ENCODE assay signal across 24 mouse cellular contexts in genomic region chr8:85502381-85502780, GRCm38 (mm10). TPM values are rescaled to one million over a fixed set of nuclear protein-coding genes. Genes with fewer than 3 reads are reported as not detected.
DNase-seq lines count a peak whose midpoint lies in the region; ATAC-seq and TF ChIP-seq lines count a peak whose summit lies in the region.
"Had no signal": no experiment of that assay in that cellular context is flagged by ENCODE, and none has a peak within 500 bp of the region (broad histone marks: within the 10 kb centered on the region; RNA-seq: fewer than 3 reads in every experiment).

No protein-coding gene starts in this region.

- no peak for TF ChIP-seq POLR2A in liver, adult 2 months (IDR thresholded peaks at IDR 0.05; ENCODE audit: extremely low read depth, insufficient read depth, low read length)

- no peaks in the 10 kb centered on the region for H3K27me3 ChIP-seq in hindbrain, embryonic 13.5 days
- H3K27me3 ChIP-seq in hindbrain, postnatal 0 days (ENCODE audit: insufficient read depth, low read length): no peaks in the 10 kb centered on the region
- no peaks in the 10 kb centered on the region for H3K27me3 ChIP-seq in liver, adult 2 months (ENCODE audit: control insufficient read depth, insufficient read depth, low read length)
- no peaks in the 10 kb centered on the region for H3K27me3 ChIP-seq in liver, embryonic 11.5 days (replicated peaks; ENCODE audit: control insufficient read depth, insufficient read depth, low read length)
- no peaks in the 10 kb centered on the region for H3K27me3 ChIP-seq in forebrain, embryonic 15.5 days
- H3K27me3 ChIP-seq: embryonic facial prominence, embryonic 13.5 days; forebrain, embryonic 12.5 days; heart, embryonic 15.5 days; intestine, embryonic 15.5 days; Patski had no signal

- 75% methylated on average over 2 of the region's 2 CpGs for WGBS in hindbrain, embryonic 13.5 days
- WGBS in hindbrain, postnatal 0 days: 73% methylated on average over 2 of the region's 2 CpGs
- 66% methylated on average over 2 of the region's 2 CpGs for WGBS in liver, adult 2 months
- 50% methylated on average over 2 of the region's 2 CpGs for WGBS in liver, embryonic 11.5 days
- WGBS in forebrain, embryonic 15.5 days: 79% methylated on average over 2 of the region's 2 CpGs

- 0 out of 2 replicates have a peak overlapping the region, but pooled peaks have one; percentile 24 for H3K9ac ChIP-seq in hindbrain, embryonic 13.5 days
- no peak overlapping the region for H3K9ac ChIP-seq in hindbrain, postnatal 0 days (replicated peaks; ENCODE audit: low read length)
- peak overlapping the region; percentile 1; the same call in 1 of the 2 replicates for H3K9ac ChIP-seq in liver, adult 2 months (ENCODE audit: low read depth, low read length)
- no peak overlapping the region for H3K9ac ChIP-seq in liver, embryonic 11.5 days (ENCODE audit: low read depth, low read length)
- no peak overlapping the region for H3K9ac ChIP-seq in forebrain, embryonic 15.5 days (replicated peaks)
- H3K9ac ChIP-seq: embryonic facial prominence, embryonic 13.5 days; forebrain, embryonic 12.5 days; forebrain, postnatal 0 days; heart, embryonic 15.5 days; intestine, embryonic 15.5 days had no signal

- DNase-seq in hindbrain, postnatal 0 days (ENCODE audit: low spot score): no peak
- no peak for DNase-seq in liver, adult 2 months (ENCODE audit: extremely low read depth, low read depth, low spot score)
- DNase-seq in liver, embryonic 11.5 days (ENCODE audit: low spot score): no peak
- no peak for DNase-seq in left cerebral cortex, adult 9 months (ENCODE audit: low spot score in 2 of 2)
- DNase-seq: adrenal gland, postnatal 14 days; cerebellum, adult 11 months; cerebellum, adult 8-10 months; cerebellum, postnatal 14 days; forebrain, postnatal 0 days; gastrocnemius, postnatal 36 days; heart, adult 18-20 months; heart, postnatal 14 days; kidney, adult 18-20 months had no signal

- H3K4me3 ChIP-seq in hindbrain, embryonic 13.5 days: no peak overlapping the region
- H3K4me3 ChIP-seq in hindbrain, postnatal 0 days (ENCODE audit: low read length): no peak overlapping the region
- no peak overlapping the region for H3K4me3 ChIP-seq in liver, adult 2 months (ENCODE audit: insufficient read depth, low read depth, low read length)
- H3K4me3 ChIP-seq in liver, embryonic 11.5 days (ENCODE audit: low read depth, low read length): no peak overlapping the region
- no peak overlapping the region for H3K4me3 ChIP-seq in forebrain, embryonic 15.5 days
- H3K4me3 ChIP-seq: embryonic facial prominence, embryonic 13.5 days; forebrain, embryonic 12.5 days; heart, embryonic 10.5 days; heart, embryonic 15.5 days; intestine, embryonic 15.5 days had no signal

- H3K9me3 ChIP-seq in hindbrain, embryonic 13.5 days: no peaks in the 10 kb centered on the region
- no peaks in the 10 kb centered on the region for H3K9me3 ChIP-seq in hindbrain, postnatal 0 days (ENCODE audit: low read length)
- no peaks in the 10 kb centered on the region for H3K9me3 ChIP-seq in liver, embryonic 11.5 days (ENCODE audit: control insufficient read depth, low read length)
- no peaks in the 10 kb centered on the region for H3K9me3 ChIP-seq in forebrain, embryonic 15.5 days
- H3K9me3 ChIP-seq: embryonic facial prominence, embryonic 13.5 days; forebrain, embryonic 12.5 days; heart, embryonic 10.5 days; heart, embryonic 15.5 days; intestine, embryonic 15.5 days had no signal

- peaks cover 30% of the 10 kb centered on the region for H3K4me1 ChIP-seq in hindbrain, embryonic 13.5 days (replicated peaks)
- H3K4me1 ChIP-seq in hindbrain, postnatal 0 days (ENCODE audit: insufficient read depth, low read length): peaks cover 11% of the 10 kb centered on the region; the same call in 1 of the 2 replicates
- H3K4me1 ChIP-seq in liver, adult 2 months (ENCODE audit: control insufficient read depth, insufficient read depth, low read length): peaks cover 56% of the 10 kb centered on the region
- H3K4me1 ChIP-seq in liver, embryonic 11.5 days (replicated peaks; ENCODE audit: control insufficient read depth, insufficient read depth, low read length): peaks cover 3% of the 10 kb centered on the region; the same call in 1 of the 2 replicates
- H3K4me1 ChIP-seq in forebrain, embryonic 15.5 days: peaks cover 24% of the 10 kb centered on the region

- no peak overlapping the region for H3K4me2 ChIP-seq in hindbrain, embryonic 13.5 days
- H3K4me2 ChIP-seq in hindbrain, postnatal 0 days (ENCODE audit: low read depth, low read length): no peak overlapping the region
- H3K4me2 ChIP-seq in liver, embryonic 11.5 days: no peak overlapping the region
- H3K4me2 ChIP-seq in forebrain, embryonic 15.5 days (replicated peaks): no peak overlapping the region
- H3K4me2 ChIP-seq: embryonic facial prominence, embryonic 13.5 days; forebrain, embryonic 12.5 days; heart, embryonic 15.5 days; intestine, embryonic 15.5 days had no signal

- H3K79me2 ChIP-seq in liver, adult 2 months (ENCODE audit: control insufficient read depth, insufficient read depth, low read length): peaks cover 33% of the 10 kb centered on the region; the same call in 1 of the 2 replicates

- no peak for ATAC-seq in hindbrain, embryonic 13.5 days (ENCODE audit: low FRiP score)
- no peak for ATAC-seq in hindbrain, postnatal 0 days
- no peak for ATAC-seq in liver, embryonic 11.5 days (replicated peaks; ENCODE audit: low FRiP score)
- ATAC-seq in common myeloid progenitor, adult 5-6 weeks (replicated peaks; ENCODE audit: low read depth, poor library complexity, severe bottlenecking): 0 out of 2 replicates have a peak, but pooled peaks have one; percentile 18
- ATAC-seq in megakaryocyte progenitor cell, adult 5-6 weeks (replicated peaks; ENCODE audit: poor library complexity): peak; percentile 69
- no peak for ATAC-seq in forebrain, embryonic 15.5 days (replicated peaks)
- ATAC-seq: activated CD4-positive, CD25-positive, alpha-beta regulatory T cell, adult 4 months; forebrain, postnatal 0 days; intestine, embryonic 15.5 days; Patski had no signal

- TF ChIP-seq CTCF in hindbrain, postnatal 0 days (IDR thresholded peaks at IDR 0.05; ENCODE audit: low read depth): no peak
- TF ChIP-seq CTCF in liver, adult 2 months (IDR thresholded peaks at IDR 0.05; ENCODE audit: low read depth, low read length): no peak

- peaks cover 41% of the 10 kb centered on the region for H3K36me3 ChIP-seq in hindbrain, embryonic 13.5 days
- H3K36me3 ChIP-seq in hindbrain, postnatal 0 days (ENCODE audit: insufficient read depth, low read length): peaks cover 34% of the 10 kb centered on the region
- H3K36me3 ChIP-seq in liver, adult 2 months (ENCODE audit: control insufficient read depth, insufficient read depth, low read length): peaks cover 58% of the 10 kb centered on the region
- H3K36me3 ChIP-seq in liver, embryonic 11.5 days (ENCODE audit: control insufficient read depth, insufficient read depth, low read length): no peaks in the 10 kb centered on the region
- peaks cover 11% of the 10 kb centered on the region; the same call in 1 of the 2 replicates for H3K36me3 ChIP-seq in forebrain, embryonic 15.5 days
- H3K36me3 ChIP-seq: heart, embryonic 15.5 days; intestine, embryonic 15.5 days had no signal

- peak overlapping the region; percentile 83 for H3K27ac ChIP-seq in hindbrain, embryonic 13.5 days
- no peak overlapping the region for H3K27ac ChIP-seq in hindbrain, postnatal 0 days
- peak overlapping the region; percentile 29; the same call in 1 of the 2 replicates for H3K27ac ChIP-seq in liver, adult 2 months (replicated peaks; ENCODE audit: insufficient read depth, low read depth, low read length)
- no peak overlapping the region for H3K27ac ChIP-seq in liver, embryonic 11.5 days (ENCODE audit: low read depth, low read length)
- no peak overlapping the region for H3K27ac ChIP-seq in forebrain, embryonic 15.5 days (replicated peaks)
- H3K27ac ChIP-seq: embryonic facial prominence, embryonic 13.5 days; forebrain, embryonic 12.5 days; heart, embryonic 10.5 days; heart, embryonic 15.5 days; intestine, embryonic 15.5 days had no signal

RNA-seq across cellular contexts. Expression of gene Gpt2, which starts 10.0 kb away (rescaled TPM):
- 39.9 and 47.7 TPM in 2 replicates for polyA plus RNA-seq in hindbrain, embryonic 13.5 days (2015; fragmentation: Nextera tagmentation; extraction: Ambion mirVana)
- 99.4 and 107 TPM in 2 replicates for total RNA-seq in hindbrain, postnatal 0 days (2014; rRNA removed)
- polyA plus RNA-seq in hindbrain, postnatal 0 days (2015; fragmentation: Nextera tagmentation; extraction: Ambion mirVana): 43.2 and 46.4 TPM in 2 replicates
- 345 and 351 TPM in 2 replicates for total RNA-seq in liver, adult 2 months (2014; rRNA removed)
- 135 and 180 TPM in 2 replicates for polyA plus RNA-seq in liver, adult 2 months (2012; rRNA removed)
- polyA plus RNA-seq in liver, embryonic 11.5 days (2014; fragmentation: Nextera tagmentation; extraction: Ambion mirVana): 25.7 and 27.0 TPM in 2 replicates
- total RNA-seq in common myeloid progenitor, adult 5-6 weeks (2017): 1.1 and 3.7 TPM in 2 replicates
- total RNA-seq in megakaryocyte progenitor cell, adult 5-6 weeks (2015): 2.5 and 3.5 TPM in 2 replicates
- 4.6 and 5.3 TPM in 2 replicates for total RNA-seq in megakaryocyte progenitor cell, adult 5-6 weeks (2017)
- polyA plus RNA-seq in forebrain, embryonic 15.5 days (2015; fragmentation: Nextera tagmentation; extraction: Ambion mirVana): 39.7 and 40.9 TPM in 2 replicates

RNA-seq across cellular contexts. Expression of gene Dnaja2, which starts 52.8 kb away (rescaled TPM):
- polyA plus RNA-seq in hindbrain, embryonic 13.5 days (2015; fragmentation: Nextera tagmentation; extraction: Ambion mirVana): 168 and 172 TPM in 2 replicates
- 43.9 and 56.7 TPM in 2 replicates for total RNA-seq in hindbrain, postnatal 0 days (2014; rRNA removed)
- 155 and 156 TPM in 2 replicates for polyA plus RNA-seq in hindbrain, postnatal 0 days (2015; fragmentation: Nextera tagmentation; extraction: Ambion mirVana)
- 53.1 and 65.8 TPM in 2 replicates for total RNA-seq in liver, adult 2 months (2014; rRNA removed)
- polyA plus RNA-seq in liver, adult 2 months (2012; rRNA removed): 10.4 and 15.3 TPM in 2 replicates
- 163 and 175 TPM in 2 replicates for polyA plus RNA-seq in liver, embryonic 11.5 days (2014; fragmentation: Nextera tagmentation; extraction: Ambion mirVana)
- 111 and 117 TPM in 2 replicates for total RNA-seq in common myeloid progenitor, adult 5-6 weeks (2017)
- total RNA-seq in megakaryocyte progenitor cell, adult 5-6 weeks (2015): 127 and 139 TPM in 2 replicates
- 121 and 143 TPM in 2 replicates for total RNA-seq in megakaryocyte progenitor cell, adult 5-6 weeks (2017)
- 164 and 167 TPM in 2 replicates for polyA plus RNA-seq in forebrain, embryonic 15.5 days (2015; fragmentation: Nextera tagmentation; extraction: Ambion mirVana)

Comparison
In these comparisons a context has a peak if more than half of its experiments do, and no peak if none do; other contexts are left out.
1. H3K27ac ChIP-seq: peak in hindbrain, embryonic 13.5 days (single experiment) and liver, adult 2 months (single experiment); none in hindbrain, postnatal 0 days (single experiment), liver, embryonic 11.5 days (single experiment) and forebrain, embryonic 15.5 days (single experiment).
2. H3K9ac ChIP-seq: peak in hindbrain, embryonic 13.5 days (single experiment) and liver, adult 2 months (single experiment); none in hindbrain, postnatal 0 days (single experiment), liver, embryonic 11.5 days (single experiment) and forebrain, embryonic 15.5 days (single experiment).
3. ATAC-seq: peak in common myeloid progenitor, adult 5-6 weeks (single experiment) and megakaryocyte progenitor cell, adult 5-6 weeks (single experiment); none in hindbrain, embryonic 13.5 days (single experiment), hindbrain, postnatal 0 days (single experiment), liver, embryonic 11.5 days (single experiment) and forebrain, embryonic 15.5 days (single experiment).